Mouse (Mus musculus) CD4-positive helper T cell, adult 2 months (primary cell): ENCODE results near the gene Thbs4.

ENCODE experiments used
- DNase-seq: peaks from one replicate; pipeline ENCODE4 v3.0.0-alpha.2; 2012; ENCODE audit warnings: low read depth, missing footprints, low spot score

Thbs4 gene

GRCm38 (mm10) chr13:92717851-92718665, 76.6 kb downstream of the Thbs4 start:
- no peak for DNase-seq

- no peak for DNase-seq
Measured at GRCm38 (mm10) chr13:92712619-92713018, 82.0 kb downstream of the Thbs4 start.

- DNase-seq = no peak
Measured at GRCm38 (mm10) chr13:92711821-92712220, 82.8 kb downstream of the Thbs4 start.

- no peak for DNase-seq
Measured at GRCm38 (mm10) chr13:92710361-92710760, 84.3 kb downstream of the Thbs4 start.

GRCm38 (mm10) chr13:92709535-92709934, 85.1 kb downstream of the Thbs4 start:
- no peak for DNase-seq

GRCm38 (mm10) chr13:92708466-92708865, 86.2 kb downstream of the Thbs4 start:
- DNase-seq = no peak

GRCm38 (mm10) chr13:92707941-92708340, 86.7 kb downstream of the Thbs4 start:
- DNase-seq = no peak

- DNase-seq = no peak
Measured at GRCm38 (mm10) chr13:92706342-92707061, 88.1 kb downstream of the Thbs4 start.

- no peak for DNase-seq
Measured at GRCm38 (mm10) chr13:92705016-92705535, 89.5 kb downstream of the Thbs4 start.

GRCm38 (mm10) chr13:92704189-92704588, 90.4 kb downstream of the Thbs4 start:
- DNase-seq = no peak

- DNase-seq = no peak
Measured at GRCm38 (mm10) chr13:92703241-92704027, 91.2 kb downstream of the Thbs4 start.

- DNase-seq = no peak
Measured at GRCm38 (mm10) chr13:92702035-92702434, 92.6 kb downstream of the Thbs4 start.
